Mouse (Mus musculus): ENCODE measurements around the gene Ogdh.

GRCm38 (mm10) chr11:6266621-6267020 is 24.8 kb upstream of the Ogdh start:
- no peak for TF ChIP-seq POLR2A (IDR thresholded peaks at IDR 0.05; ENCODE audit: extremely low read depth, insufficient read depth, low read length)
- no peak for TF ChIP-seq CTCF (IDR thresholded peaks at IDR 0.05; ENCODE audit: low read depth, low read length)
